Mouse (Mus musculus): ENCODE results near the gene Gstp2.
A peak's percentile ranks its signal among the peaks of the same experiment; 100 is the strongest.
"Not testable (repeated sequence)": the region's sequence is repeated elsewhere in the genome, so short reads cannot be mapped to it uniquely, and the experiment has no call there.

Gene Gstp2

GRCm38 (mm10) chr19:4046866-4047254, 1.0 kb upstream of the Gstp2 start:
- DNase-seq, result no peak

GRCm38 (mm10) chr19:4044109-4044508, 1.7 kb downstream of the Gstp2 start:
- not testable (repeated sequence) for DNase-seq

GRCm38 (mm10) chr19:4042124-4042523, 3.7 kb downstream of the Gstp2 start:
- no peak for DNase-seq

GRCm38 (mm10) chr19:4041500-4041899, 4.3 kb downstream of the Gstp2 start:
- DNase-seq, result not testable (repeated sequence)

- DNase-seq, result not testable (repeated sequence)
These were observed 4.9 kb downstream of the Gstp2 start for GRCm38 (mm10) chr19:4040941-4041340.

GRCm38 (mm10) chr19:4037788-4038232, 8.0 kb downstream of the Gstp2 start, which contains the start of gene Gstp1:
Gstp1 (minus strand) TSS chr19:4037985.
- DNase-seq, result peak; percentile 92

GRCm38 (mm10) chr19:4037154-4037787, 8.6 kb downstream of the Gstp2 start:
- DNase-seq, result not testable (repeated sequence)

- peak; percentile 30 for DNase-seq
These were observed 9.3 kb downstream of the Gstp2 start for GRCm38 (mm10) chr19:4036327-4037045.

GRCm38 (mm10) chr19:4033742-4034141, 12.1 kb downstream of the Gstp2 start:
- DNase-seq, result no peak

- no peak for DNase-seq
These were observed 12.5 kb downstream of the Gstp2 start for GRCm38 (mm10) chr19:4033298-4033697.

GRCm38 (mm10) chr19:4032668-4033067, 13.2 kb downstream of the Gstp2 start:
- no peak for DNase-seq

GRCm38 (mm10) chr19:4027576-4027975, 18.2 kb downstream of the Gstp2 start:
- DNase-seq, result peak; percentile 59

GRCm38 (mm10) chr19:4023185-4023584, 22.6 kb downstream of the Gstp2 start:
- DNase-seq, result no peak

GRCm38 (mm10) chr19:4018743-4019583, 26.9 kb downstream of the Gstp2 start:
- DNase-seq, result peak; percentile 83

GRCm38 (mm10) chr19:4017921-4018587, 27.8 kb downstream of the Gstp2 start:
- no peak for DNase-seq

GRCm38 (mm10) chr19:4015635-4016034, 30.2 kb downstream of the Gstp2 start:
- DNase-seq, result no peak

- DNase-seq, result no peak
These were observed 31.0 kb downstream of the Gstp2 start for GRCm38 (mm10) chr19:4014802-4015201.

- no peak for DNase-seq
These were observed 32.8 kb downstream of the Gstp2 start for GRCm38 (mm10) chr19:4013066-4013465.

- peak; percentile 99 for DNase-seq
These were observed 33.3 kb downstream of the Gstp2 start, which contains the start of gene Ndufv1 for GRCm38 (mm10) chr19:4012432-4013022. Ndufv1 (minus strand) TSS chr19:4012806.

GRCm38 (mm10) chr19:4011086-4011485, 34.7 kb downstream of the Gstp2 start:
- no peak for DNase-seq

GRCm38 (mm10) chr19:4005971-4006370, 39.9 kb downstream of the Gstp2 start:
- no peak for DNase-seq

- no peak for DNase-seq
These were observed 40.7 kb downstream of the Gstp2 start for GRCm38 (mm10) chr19:4005091-4005490.

All from layer of hippocampus, adult 9-11 months (tissue).